Mouse (Mus musculus) ES-E14 (cell line): ENCODE measurements around the gene Sf3a2.

Experiments
- CHD2 ChIP-seq: IDR thresholded peaks from 2 replicates; pipeline ENCODE4 v1.6.1; 2014; ENCODE audit warnings: mild to moderate bottlenecking, low read depth, low read length, inconsistent platforms
- HCFC1 ChIP-seq: IDR thresholded peaks from 2 replicates; pipeline ENCODE4 v1.6.1; 2012; ENCODE audit warnings: low read length, inconsistent platforms, borderline replicate concordance; ENCODE audit not compliant: insufficient read depth
- MAFK ChIP-seq: IDR thresholded peaks from 2 replicates; pipeline ENCODE4 v1.6.1; 2014; ENCODE audit warnings: mild to moderate bottlenecking, low read depth, low read length, inconsistent platforms; ENCODE audit not compliant: insufficient read depth
- ZC3H11A ChIP-seq: IDR thresholded peaks from 2 replicates; pipeline ENCODE4 v1.6.1; 2012; ENCODE audit warnings: low read depth, mild to moderate bottlenecking, inconsistent platforms, low read length, borderline replicate concordance
- ZNF384 ChIP-seq: IDR thresholded peaks from 2 replicates; pipeline ENCODE4 v1.6.1; 2012; ENCODE audit warnings: low read depth, low read length, inconsistent platforms

DNA sequence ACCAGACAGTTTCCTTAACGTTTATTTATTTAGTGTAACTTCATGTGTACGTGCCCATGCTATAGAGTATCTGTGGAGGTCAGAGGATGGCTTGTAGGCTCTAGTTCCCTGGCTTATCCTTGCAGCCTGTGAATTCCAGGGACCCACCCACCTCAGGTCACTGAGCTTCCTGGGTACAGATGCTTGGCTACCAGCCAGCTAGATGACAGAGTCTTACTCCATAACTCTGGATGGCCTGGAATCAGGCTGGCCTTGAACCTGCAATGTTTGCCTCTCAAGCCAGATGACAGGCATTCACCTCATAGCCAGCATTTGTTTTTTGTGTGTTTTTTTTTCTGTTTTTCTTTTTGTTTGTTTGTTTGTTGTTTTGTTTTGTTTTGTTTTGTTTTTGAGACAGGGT, 19.2 kb downstream of the Sf3a2 start:
- no peak for TF ChIP-seq ZC3H11A
- TF ChIP-seq HCFC1, result no peak
- no peak for TF ChIP-seq ZNF384
- no peak for TF ChIP-seq CHD2
- TF ChIP-seq MAFK, result no peak
